Mouse (Mus musculus) T-cell, adult 2 months (primary cell): ENCODE results near the gene 4930556J24Rik.
"Not testable (repeated sequence)": the region's sequence is repeated elsewhere in the genome, so short reads cannot be mapped to it uniquely, and the experiment has no call there.

Experiments used
- DNase-seq: peaks from one replicate; pipeline ENCODE4 v3.0.0; 2022; ENCODE audit warnings: low spot score

4930556J24Rik gene

DNA sequence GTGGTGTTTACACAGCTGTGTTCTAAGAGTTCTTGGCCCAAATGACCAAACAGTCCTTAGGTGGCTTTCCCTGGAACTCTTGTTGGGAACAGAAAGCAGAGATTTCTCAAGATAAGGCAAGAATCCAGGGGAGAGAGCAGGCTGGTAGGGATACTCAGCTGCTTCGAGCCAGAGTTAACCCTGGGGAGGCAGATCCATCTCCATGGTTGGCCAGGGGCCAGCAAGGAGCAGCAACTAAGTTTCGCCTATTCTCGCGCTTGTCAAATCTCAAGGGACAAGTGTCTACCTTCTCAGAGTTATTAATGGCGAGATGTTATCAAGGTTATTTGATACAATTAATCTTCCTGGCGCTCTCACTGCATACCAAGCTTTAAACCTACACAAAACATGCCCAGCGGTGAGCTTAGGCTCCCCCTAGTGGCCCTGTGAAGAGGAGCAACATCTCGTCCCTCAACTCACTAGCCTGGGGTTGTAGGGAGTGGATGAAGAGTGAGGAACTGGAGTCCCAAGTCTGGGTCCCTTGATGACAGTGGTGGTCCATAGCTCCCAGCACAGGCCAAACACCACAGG lies 55.2 kb downstream of the 4930556J24Rik start:
- peak; percentile 42 for DNase-seq

DNA sequence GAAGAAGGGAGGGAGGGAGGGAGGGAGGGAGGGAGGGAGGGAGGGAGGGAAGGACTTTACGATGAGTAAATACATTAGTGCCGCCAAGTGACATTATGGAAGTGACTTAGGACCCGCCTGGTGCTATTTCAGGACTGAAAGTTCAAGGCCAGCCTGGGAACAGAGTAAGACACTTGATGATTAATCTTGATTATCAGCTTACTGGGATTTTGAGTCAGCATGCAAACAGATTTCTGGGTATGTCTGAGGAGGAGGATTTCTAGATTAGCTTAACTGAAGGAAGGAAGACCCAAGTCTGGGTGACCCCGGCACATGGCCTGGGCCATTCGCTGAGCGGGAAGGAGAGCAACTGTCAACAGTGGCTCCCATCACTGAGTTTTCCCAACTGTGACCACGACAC lies 56.1 kb downstream of the 4930556J24Rik start:
- DNase-seq, result no peak

DNA sequence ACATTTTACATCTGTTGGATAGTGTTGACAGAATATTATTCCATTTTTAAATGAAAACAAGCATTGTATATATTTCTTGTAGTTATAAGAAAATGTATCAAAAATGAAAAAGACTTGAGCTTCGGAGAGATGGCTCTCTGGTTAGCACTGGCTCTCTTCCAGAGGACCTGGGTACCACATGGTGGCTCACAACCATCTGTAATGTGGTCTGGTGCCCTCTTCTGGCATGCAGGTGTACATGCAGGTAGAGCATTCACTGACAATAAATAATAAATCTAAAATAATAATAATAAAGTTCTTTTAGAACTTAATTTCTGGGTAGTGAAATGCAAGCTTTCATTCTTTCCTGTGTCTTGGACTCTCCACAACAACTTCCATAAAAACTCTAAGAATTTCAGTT lies 57.8 kb downstream of the 4930556J24Rik start:
- peak; percentile 24 for DNase-seq

DNA sequence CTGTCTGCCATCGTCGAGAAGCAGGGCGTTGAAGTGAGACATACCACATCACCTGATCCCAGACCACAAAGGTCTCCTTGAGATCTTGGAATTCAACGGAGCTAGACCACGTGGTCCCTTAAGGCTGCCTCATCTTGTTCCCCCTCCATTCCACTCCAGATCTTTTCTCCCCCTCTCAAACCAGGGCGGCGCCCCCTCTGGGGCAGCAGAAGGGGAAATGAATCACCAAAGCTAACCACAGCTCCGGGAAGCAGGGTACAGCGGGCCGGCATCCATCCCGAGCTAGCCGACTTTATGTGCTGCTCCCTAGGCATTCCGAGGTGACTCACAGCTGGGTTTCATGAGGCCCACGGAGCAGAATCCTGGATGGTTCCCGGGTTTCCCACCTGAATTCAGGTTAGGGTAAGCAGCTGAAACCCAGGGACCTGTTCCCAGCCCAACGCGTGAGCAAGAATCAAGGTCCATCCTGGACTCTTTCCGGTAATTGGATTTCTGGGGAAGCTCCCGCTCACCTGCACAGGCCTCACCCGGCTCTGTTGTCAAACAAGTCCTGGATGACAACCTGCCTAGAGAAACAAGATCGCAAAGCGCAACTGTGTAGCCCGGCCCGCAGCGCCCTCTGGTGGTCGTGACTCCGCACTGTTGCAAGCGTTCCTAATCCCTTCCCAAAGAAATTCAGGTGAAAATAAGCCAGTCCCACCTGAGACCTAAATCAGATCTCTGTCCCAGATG lies 62.3 kb downstream of the 4930556J24Rik start, which contains the start of gene Slc35e4:
TSS of gene Slc35e4 (minus strand) at position 556 of the 732 bp plus-strand sequence.
- peak; percentile 68 for DNase-seq

DNA sequence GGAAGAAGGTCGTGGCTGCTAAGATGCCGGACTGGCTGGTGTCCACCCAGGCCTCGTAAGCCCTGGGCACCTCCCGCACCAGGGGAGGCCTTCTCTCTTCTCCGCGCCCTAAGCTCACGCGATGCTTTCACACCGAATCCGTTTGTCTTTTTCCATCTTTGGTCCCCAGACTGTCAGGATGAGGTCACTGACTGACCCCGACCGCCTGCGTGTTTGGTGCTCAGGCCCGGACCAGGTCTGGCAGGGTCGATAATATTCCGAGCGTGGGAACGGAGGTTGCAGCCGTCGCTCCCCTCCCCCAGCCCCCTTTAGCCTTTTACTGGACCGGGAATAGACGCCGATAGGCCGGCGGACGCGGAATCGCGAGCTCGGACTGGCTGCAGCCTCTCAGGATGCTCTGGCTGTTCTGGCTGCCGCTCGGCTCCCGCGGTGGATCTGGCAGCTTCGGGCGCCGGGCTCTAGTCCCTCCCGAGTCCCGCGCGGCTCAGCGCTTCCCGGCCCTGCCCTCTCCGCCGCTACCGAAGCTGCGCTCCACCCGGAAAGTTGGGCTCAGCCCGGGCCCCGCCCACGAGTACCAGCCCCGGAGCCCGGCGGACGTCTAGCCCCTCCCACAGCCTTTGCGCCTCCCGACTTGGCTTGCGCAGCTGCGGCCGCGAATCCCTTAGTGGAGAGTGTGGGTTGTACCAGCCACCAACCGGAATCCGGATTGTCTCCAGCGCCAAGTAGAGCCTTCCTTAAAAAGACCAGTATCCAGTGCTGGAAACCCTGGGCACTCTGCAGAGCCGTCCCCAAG lies 63.1 kb downstream of the 4930556J24Rik start:
- peak; percentile 75 for DNase-seq

DNA sequence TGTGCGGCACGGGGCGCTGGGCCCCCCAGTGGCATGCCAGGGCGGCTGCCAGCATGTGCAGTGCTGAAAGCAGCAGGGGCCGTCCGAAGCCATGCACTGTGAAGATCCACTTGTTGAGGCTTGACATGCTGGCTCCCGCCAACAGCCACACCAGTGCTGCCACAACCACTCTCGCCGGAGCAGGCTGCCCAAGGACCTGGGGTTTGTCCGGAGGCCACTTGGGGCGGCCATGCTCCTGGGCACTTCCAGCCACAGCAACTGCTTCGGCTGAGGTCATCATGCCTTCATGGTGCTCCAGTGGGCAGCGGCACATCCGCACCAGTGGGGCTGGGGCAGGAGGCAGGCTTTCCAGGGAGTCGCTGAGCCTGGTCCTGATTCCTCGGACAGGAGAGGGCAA lies 63.7 kb downstream of the 4930556J24Rik start:
- no peak for DNase-seq

DNA sequence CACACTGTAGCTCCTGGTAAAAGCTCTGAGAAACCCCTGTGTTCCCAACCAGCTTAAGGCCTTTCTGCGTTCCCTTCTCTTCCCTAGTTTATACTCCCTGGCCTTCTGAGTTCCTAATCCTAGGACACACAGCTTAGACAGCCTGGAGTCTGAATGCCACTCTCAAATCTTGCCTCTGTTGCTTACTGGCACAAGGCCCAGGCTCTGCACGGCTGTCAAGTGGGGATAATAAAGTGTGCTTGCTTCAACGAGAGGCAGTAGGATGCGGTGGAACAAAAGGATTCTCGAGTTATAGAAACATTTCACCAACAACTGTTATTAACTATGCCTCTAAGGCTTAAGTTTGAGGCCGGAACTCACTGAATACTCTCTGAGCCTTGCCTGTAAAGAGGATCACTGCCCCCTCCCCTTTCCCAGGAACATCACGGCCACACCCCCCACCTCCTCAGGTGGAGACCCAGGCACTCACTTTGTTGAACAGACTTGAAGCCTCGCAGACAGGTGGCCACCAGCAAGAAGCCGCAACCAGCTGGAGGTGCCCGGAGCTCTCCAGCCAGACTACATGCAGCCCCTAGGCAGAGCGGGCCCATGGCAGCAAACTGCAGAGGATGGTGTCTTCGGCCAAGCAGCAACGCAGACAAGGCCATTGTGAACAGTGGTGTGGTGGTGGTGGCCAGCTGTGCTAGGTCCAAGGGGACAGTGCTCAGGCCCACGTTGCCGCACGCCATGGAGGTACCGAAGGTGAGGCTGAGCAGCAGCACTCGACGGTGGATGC lies 64.3 kb downstream of the 4930556J24Rik start:
- no peak for DNase-seq

DNA sequence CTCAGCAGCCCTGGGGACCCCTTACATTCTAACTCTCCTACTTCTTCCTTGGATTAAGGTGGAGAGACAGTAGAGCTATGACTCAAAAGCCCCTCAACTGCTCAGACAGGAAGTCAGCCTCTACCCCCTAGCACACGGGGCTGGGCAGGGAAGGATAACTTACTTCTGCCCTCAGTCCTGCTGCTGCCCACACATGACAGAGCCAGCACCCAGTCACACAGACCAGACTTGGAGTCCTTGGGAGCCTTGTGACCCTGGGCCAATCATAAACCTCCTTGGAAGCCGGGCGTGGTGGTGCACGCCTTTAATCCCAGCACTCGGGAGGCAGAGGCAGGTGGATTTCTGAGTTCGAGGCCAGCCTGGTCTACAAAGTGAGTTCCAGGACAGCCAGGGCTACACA lies 65.1 kb downstream of the 4930556J24Rik start:
- not testable (repeated sequence) for DNase-seq

DNA sequence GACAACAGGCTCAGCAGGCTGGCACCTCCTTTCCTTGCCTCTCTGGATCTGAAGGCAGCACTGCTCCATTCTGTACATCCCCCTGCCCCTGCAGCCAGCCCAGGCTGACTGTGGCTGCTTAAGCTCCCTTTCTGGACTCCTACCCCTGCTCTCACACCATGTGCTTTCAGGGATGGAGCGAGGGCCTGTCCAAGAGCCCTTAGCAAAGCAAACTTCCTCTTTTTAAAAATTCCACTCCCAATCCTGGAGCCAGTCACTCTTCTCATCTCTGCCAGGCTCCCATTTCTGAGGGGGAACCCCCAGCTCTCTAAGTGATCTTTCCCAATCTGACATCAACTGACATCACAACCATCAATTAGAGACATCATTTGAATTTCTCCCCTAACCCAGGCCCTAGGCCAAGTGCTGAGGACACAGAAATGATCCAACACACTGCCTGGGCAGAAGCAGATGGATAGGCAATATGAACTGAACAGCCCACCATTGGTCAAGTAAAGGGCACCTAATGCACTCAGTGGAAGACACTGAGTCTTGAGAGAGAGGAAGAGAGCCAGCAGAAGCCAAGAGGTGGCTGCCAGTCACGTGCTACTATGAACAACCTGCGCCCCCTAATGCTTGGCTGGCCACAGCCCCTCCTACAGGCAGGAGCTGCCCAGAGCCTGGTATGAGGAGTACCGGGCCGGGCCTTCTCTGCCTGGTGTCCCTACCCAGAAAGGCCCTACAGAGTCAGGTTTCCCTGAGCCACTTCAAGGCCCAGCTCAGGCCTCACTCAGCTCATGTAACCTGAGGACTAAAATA lies 65.9 kb downstream of the 4930556J24Rik start:
- DNase-seq, result no peak

DNA sequence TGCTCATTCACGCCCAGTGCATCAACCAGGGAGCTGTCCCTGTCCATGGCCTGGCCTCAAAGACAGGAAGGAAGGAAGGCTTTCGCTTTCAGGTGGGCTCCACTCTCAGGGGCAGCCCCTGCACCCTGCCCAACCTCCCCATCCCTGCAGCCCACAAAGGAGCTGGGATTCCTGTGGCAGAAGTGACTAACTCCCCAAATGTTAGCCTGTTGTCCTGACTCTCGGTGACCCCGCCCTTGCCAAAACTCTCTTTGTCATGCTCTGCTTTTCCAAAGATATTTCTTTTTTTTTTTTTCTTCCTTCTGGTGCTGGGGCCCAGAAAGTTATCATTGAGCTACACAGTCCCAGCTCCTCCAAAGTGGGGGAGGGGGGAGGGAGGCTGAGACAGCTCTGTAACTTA lies 67.3 kb downstream of the 4930556J24Rik start:
- DNase-seq, result no peak

DNA sequence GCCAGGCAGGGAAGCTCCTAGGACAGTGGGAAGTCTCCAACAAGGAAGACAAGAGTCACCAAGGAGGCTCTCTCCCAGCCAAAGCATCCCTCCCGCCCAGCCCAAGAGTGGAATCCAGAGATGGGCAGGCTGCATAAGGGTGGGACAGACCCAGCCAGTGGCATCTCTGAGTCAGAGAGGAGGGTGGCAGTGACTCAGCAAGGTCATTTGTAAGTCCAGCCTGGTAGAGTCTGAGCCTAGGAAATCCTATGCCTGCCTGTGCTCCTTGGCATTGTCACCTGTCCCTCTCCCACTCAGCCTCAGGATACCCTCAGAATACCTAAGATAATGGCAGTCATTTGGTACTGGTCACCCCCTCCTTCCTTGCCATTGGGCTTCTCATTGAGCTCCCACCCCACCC lies 71.1 kb downstream of the 4930556J24Rik start:
- DNase-seq, result no peak

DNA sequence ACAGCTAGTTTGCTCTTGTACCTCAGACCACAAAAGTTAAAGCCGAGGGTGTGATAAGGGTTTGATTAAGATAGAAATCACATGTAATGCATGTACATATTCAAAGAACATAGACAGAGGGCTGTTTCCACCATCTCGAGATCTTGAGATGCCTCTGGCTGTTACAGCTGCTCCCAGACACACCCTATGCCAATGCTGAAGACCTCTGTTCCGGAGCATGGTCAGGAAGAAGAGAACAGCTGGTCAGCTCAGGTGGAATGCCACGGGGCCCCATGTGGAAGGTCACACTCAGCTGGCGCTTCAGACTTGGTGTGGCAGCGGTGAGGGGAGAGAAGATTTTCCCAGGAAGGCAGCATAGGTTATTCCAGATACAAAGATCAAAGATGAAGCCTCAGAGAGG lies 71.9 kb downstream of the 4930556J24Rik start:
- DNase-seq, result no peak

DNA sequence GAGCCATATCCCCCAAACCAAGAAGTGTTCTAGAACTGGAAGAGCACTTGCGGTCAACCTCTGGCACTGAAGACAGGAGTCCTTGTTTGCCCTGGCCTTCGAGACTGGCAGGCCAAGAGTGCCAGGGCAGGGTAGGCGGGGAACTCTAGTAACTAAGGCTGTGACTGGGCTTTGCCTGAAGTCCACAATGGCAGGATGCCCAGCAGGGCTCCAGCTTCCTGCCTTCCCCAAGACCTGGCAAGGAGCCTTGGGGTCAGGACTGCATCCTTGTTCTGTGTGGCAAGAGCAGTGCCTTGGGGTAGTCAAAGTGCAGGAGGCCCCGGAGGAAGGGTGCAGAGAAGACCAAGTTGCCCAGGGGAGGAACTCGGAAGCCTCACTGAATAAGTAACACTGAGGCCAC lies 73.5 kb downstream of the 4930556J24Rik start:
- no peak for DNase-seq

DNA sequence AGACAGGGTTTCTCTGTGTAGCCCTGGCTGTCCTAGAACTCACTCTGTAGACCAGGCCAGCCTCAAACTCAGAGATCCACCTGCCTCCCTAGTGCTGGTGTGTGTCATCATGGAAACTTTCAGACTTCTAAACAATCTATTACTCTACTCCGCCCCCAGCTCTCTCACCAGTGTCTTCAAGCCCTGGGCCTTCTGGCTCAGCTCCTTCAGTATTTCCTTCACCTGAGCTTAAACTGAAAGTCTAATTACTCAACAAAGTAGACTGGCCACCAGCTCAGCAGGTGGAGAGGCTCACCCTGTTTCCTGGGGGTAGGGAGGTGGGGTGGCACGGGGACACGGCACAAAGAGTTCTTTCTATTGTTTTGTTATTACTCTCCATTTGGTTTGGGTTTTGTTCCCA lies 74.1 kb downstream of the 4930556J24Rik start:
- no peak for DNase-seq

DNA sequence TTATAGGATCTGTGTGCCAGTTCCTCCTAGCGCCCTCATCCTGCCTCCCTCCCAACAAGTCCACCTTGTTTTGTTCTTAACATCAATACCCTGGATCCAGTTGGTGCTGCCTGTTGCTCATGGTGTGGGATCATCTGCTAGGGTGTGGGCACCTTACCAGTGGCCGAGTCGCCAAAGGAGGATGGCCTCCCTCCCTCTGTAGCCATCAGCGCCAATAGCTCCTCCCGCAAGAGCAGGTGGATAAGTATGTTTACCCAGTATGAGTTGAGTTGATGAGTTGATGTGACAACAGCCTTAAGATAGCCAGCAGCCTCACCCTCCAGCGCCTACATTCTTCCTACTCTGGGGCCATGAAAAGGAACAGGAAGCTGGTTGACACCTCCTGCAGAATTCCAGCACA lies 76.3 kb downstream of the 4930556J24Rik start:
- no peak for DNase-seq

DNA sequence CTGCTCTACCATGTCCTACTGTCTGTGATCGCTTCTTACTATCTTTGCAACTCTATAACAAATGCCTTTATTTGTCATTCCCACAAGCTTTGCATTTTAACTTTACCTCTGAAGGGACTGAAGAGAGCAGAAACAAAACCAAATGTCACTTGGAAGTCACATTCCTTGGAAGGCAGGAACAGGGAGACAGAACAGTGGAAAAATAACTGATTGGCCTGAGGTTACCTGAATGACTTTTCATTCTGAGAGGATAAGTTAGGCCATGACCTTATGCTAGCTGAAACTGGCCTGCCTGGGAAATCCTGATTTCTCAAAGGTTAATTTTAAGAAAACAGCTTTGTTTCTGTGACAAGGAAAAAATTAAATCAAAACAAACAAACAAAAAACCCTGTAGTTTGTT lies 80.6 kb downstream of the 4930556J24Rik start:
- no peak for DNase-seq

DNA sequence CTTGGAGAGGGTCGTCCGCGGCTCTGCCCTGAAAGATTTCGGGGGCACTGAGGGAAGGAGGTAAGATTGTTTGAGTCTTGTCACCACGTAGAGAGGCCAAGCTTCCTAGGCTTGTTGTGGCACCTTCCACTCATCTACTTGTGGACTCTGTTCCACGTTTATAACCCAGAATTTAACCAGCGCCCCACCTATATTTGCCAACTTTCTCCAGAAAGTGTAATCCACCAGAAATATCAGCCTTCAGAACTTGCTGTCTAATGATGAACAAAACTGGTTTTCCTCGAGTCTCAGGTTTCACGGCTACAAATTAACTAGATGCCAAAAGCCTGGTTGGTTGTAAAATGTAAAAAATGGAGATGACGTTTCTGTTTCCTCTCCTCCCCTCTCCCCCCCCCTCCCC lies 81.1 kb downstream of the 4930556J24Rik start:
- DNase-seq, result no peak

DNA sequence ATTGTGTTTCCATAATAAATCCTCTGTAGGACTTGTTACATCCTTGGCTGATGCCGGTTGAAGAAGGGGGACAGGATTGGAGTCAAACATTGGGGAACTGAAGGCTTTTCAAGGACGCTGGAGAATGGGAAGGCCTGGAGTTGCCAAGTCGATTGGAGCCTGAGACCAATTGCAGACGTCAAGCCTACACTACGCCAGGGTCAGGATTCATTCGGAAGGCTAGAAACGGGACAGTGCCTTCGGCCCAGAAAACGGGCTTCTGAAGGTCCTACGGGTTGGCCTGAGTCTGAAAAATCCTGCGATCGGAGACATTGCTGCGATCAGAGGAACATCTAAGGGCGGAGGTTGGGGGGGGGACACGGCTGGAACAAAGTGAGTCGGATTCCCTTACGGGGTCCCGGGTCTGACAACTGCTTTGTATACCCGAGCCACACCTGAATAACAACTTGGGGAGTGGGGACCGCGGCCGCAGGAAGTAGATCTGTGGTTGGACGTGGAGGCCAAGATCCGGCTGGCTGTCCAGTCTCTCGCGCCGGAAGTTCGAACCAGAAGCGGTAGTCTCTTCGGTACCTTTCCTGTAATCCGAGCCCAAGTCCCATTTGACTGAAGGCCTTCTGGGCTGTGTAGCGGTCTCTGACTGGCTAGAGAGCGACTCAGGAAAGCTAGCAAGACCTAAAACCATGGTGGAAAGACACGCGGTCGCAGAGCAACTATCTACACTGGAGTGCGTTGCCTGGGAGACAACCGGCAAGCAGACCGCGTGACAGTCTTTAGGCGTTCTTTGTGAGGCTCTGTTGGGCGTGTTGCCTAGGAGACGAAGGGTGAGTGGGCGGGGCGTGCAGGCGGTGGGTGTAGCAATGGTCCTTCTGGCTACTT lies 81.9 kb downstream of the 4930556J24Rik start, which contains the start of the genes 4921536K21Rik and Dusp18:
TSS of gene 4921536K21Rik (minus strand) at position 693 of the 876 bp plus-strand sequence.
TSS of gene Dusp18 (plus strand) at position 835 of the 876 bp plus-strand sequence.
- DNase-seq, result peak; percentile 92

DNA sequence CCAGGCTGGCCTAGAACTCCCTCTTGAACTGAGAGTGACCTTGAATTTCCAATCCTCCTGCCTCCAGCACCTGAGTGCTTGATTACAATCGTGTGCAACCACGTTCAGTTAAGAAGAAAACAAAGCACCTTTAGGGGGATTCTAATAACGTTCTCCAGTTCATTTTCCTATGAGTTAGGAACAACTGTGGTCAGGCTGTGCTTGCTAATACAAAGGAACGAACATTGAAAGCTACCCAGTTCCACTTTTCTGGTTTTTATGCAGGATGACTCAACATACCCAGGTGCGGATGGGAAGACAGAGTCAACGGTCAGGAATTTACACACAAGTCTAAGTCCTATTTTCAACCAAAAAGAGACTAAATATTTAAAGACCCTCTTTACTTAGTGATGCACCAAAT lies 82.6 kb downstream of the 4930556J24Rik start:
- no peak for DNase-seq
